Mouse (Mus musculus) neural tube, embryonic 12.5 days (tissue): ENCODE data around the gene Dip2c. TPM values are rescaled to one million over a fixed set of nuclear protein-coding genes. Genes with fewer than 3 reads are reported as not detected.

Experiments used
- polyA plus RNA-seq: library from polyadenylated mRNA; unstranded; fragments of >200 nt; fragmentation: Nextera tagmentation; extraction: Ambion mirVana; gene quantifications from 2 replicates; pipeline ENCODE4 v1.2.1, GENCODE M21; 2016

The Dip2c gene
- polyA plus RNA-seq, 1 experiment from 2014 or later = 12.0 TPM

Other genes starting within 250 kb of the Dip2c start
- 34.2 and 34.5 TPM in 2 replicates for gene Larp4b, start 182.6 kb upstream of the Dip2c start, polyA plus RNA-seq